Mouse (Mus musculus) monocyte, adult 59 days (primary cell): ENCODE measurements around the gene Gsdmc3. TPM values are rescaled to one million over a fixed set of nuclear protein-coding genes. Genes with fewer than 3 reads are reported as not detected.

ENCODE experiments used
- total RNA-seq, 2 experiments: library from RNA; stranded (reverse); gene quantifications; one replicate each; pipeline ENCODE4 v1.2.4; 2023

The Gsdmc3 gene
- not detected for total RNA-seq

GRCm38 (mm10) chr15:63878458-63878857, at the start of gene Gsdmc3:
Gene Gsdmc3 (minus strand): TSS chr15:63878558.

GRCm38 (mm10) chr15:63912197-63912596, 33.8 kb upstream of the Gsdmc3 start, which contains the start of gene Gsdmc4:
Gene Gsdmc4 (minus strand): TSS chr15:63912297.

Other genes starting within 250 kb of the Gsdmc3 start
- gene Gsdmc2, start 33.4 kb downstream of the Gsdmc3 start, total RNA-seq: under 1 TPM in 1 of 2 experiments, not detected in 1; 0.29 TPM
- not detected for gene Gsdmc4, start 33.7 kb upstream of the Gsdmc3 start, total RNA-seq
- 100 to 1,000 TPM; 463 to 490 TPM for gene Fam49b, start 181.9 kb upstream of the Gsdmc3 start, total RNA-seq